Mouse (Mus musculus): ENCODE results near the gene Nudt6. TPM values are rescaled to one million over a fixed set of nuclear protein-coding genes. Genes with fewer than 3 reads are reported as not detected.
A peak's percentile ranks its signal among the peaks of the same experiment; 100 is the strongest.

The Nudt6 gene
- polyA plus RNA-seq (2015; fragmentation: Nextera tagmentation; extraction: Ambion mirVana) = 5.0 and 6.6 TPM in 2 replicates

DNA sequence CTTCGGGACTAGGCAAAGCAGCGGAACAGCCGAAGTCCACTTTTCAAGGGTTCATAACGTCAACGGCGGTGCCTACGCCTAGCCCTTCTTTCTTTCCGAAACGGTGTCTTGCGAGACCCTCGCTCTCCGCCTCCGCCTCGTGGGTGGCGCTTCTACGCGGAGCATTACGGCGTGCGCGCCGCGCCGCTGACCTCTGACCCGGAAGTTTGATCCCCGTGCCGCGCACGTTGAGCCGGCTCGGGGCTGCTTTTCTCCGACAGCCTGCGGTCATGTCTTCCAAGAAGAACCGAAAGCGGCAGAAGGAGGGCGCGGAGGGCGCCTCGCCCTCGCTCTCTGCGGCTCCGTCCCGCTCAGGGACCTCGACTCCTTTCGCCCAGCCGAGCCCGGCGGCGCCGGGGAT, at the start of gene Nudt6:
Nudt6 (minus strand) TSS at position 140 of the 400 bp plus-strand sequence.
- Histone ChIP-seq H3K36me3 (ENCODE audit: control insufficient read depth, insufficient read depth) (no peaks in the 10 kb centered on the region), H3K4me1 (replicated peaks; ENCODE audit: control insufficient read depth, insufficient read depth, low read length) (peaks cover 16% of the 10 kb centered on the region), H3K9me3 (ENCODE audit: control insufficient read depth, low read length) (no peaks in the 10 kb centered on the region), H3K27ac (ENCODE audit: low read length) (peak within 1 kb of the TSS; percentile 93), H3K4me3 (replicated peaks; ENCODE audit: low read length) (peak within 1 kb of the TSS; percentile 73), H3K9ac (replicated peaks; ENCODE audit: low read depth, low read length) (peak within 1 kb of the TSS; percentile 81), H3K4me2 (ENCODE audit: low read length) (peak within 1 kb of the TSS; percentile 87), H3K27me3 (replicated peaks; ENCODE audit: control insufficient read depth, insufficient read depth, low read length) (no peaks in the 10 kb centered on the region)
- WGBS = under 1% methylated on average over 50 of the region's 50 CpGs
- peak; percentile 87 for ATAC-seq

GRCm38 (mm10) chr3:37469353-37469752, 49.3 kb upstream of the Nudt6 start:
- no peaks in the 10 kb centered on the region for H3K36me3 ChIP-seq (ENCODE audit: control insufficient read depth, insufficient read depth)
- H3K4me2 ChIP-seq (ENCODE audit: low read length) = no peak overlapping the region
- no peak overlapping the region for H3K27ac ChIP-seq (ENCODE audit: low read length)
- H3K27me3 ChIP-seq (replicated peaks; ENCODE audit: control insufficient read depth, insufficient read depth, low read length) = no peaks in the 10 kb centered on the region
- H3K9ac ChIP-seq (replicated peaks; ENCODE audit: low read depth, low read length) = no peak overlapping the region
- no peaks in the 10 kb centered on the region for H3K9me3 ChIP-seq (ENCODE audit: control insufficient read depth, low read length)
- ATAC-seq = no peak
- H3K4me3 ChIP-seq (replicated peaks; ENCODE audit: low read length) = no peak overlapping the region
- no peaks in the 10 kb centered on the region for H3K4me1 ChIP-seq (replicated peaks; ENCODE audit: control insufficient read depth, insufficient read depth, low read length)
- WGBS = 90% methylated on average over 4 of the region's 4 CpGs

- Histone ChIP-seq H3K4me3 (replicated peaks; ENCODE audit: low read length) (no peak overlapping the region), H3K9ac (replicated peaks; ENCODE audit: low read depth, low read length) (no peak overlapping the region), H3K36me3 (ENCODE audit: control insufficient read depth, insufficient read depth) (no peaks in the 10 kb centered on the region), H3K4me1 (replicated peaks; ENCODE audit: control insufficient read depth, insufficient read depth, low read length) (no peaks in the 10 kb centered on the region), H3K9me3 (ENCODE audit: control insufficient read depth, low read length) (no peaks in the 10 kb centered on the region), H3K27me3 (replicated peaks; ENCODE audit: control insufficient read depth, insufficient read depth, low read length) (no peaks in the 10 kb centered on the region), H3K27ac (ENCODE audit: low read length) (no peak overlapping the region), H3K4me2 (ENCODE audit: low read length) (no peak overlapping the region)
- ATAC-seq = peak; percentile 72; the same call in 1 of the 2 replicates
- WGBS = 94% methylated on average over 2 of the region's 2 CpGs
These were observed 48.2 kb upstream of the Nudt6 start for GRCm38 (mm10) chr3:37468170-37468569.

- no peaks in the 10 kb centered on the region for H3K4me1 ChIP-seq (replicated peaks; ENCODE audit: control insufficient read depth, insufficient read depth, low read length)
- no peaks in the 10 kb centered on the region for H3K9me3 ChIP-seq (ENCODE audit: control insufficient read depth, low read length)
- H3K4me2 ChIP-seq (ENCODE audit: low read length) = no peak overlapping the region
- no peak overlapping the region for H3K9ac ChIP-seq (replicated peaks; ENCODE audit: low read depth, low read length)
- H3K36me3 ChIP-seq (ENCODE audit: control insufficient read depth, insufficient read depth) = no peaks in the 10 kb centered on the region
- no peak overlapping the region for H3K4me3 ChIP-seq (replicated peaks; ENCODE audit: low read length)
- WGBS = 91% methylated on average over 1 of the region's 1 CpGs
- no peaks in the 10 kb centered on the region for H3K27me3 ChIP-seq (replicated peaks; ENCODE audit: control insufficient read depth, insufficient read depth, low read length)
- H3K27ac ChIP-seq (ENCODE audit: low read length) = no peak overlapping the region
- ATAC-seq = no peak
These were observed 36.0 kb upstream of the Nudt6 start for GRCm38 (mm10) chr3:37455992-37456391.

DNA sequence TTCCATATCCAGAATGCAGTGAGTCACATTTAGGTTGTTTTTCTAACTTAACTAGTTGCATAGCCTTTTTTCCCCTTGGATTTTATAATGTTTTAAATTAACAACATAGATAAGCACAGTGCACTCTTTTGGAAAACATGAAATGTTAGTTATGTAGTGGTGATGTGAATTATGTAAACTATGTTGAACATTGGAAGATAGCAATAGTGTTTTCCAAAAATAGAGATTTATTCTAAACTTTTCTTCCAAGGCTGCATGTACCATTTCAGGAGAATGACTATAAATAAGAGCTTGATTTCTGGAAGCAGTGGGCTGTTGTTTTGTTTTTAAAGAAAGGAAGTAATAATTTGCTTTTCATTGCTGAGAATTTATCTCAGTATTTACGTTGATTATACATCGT, 23.4 kb upstream of the Nudt6 start:
- Histone ChIP-seq H3K4me1 (replicated peaks; ENCODE audit: control insufficient read depth, insufficient read depth, low read length) (no peaks in the 10 kb centered on the region), H3K9me3 (ENCODE audit: control insufficient read depth, low read length) (no peaks in the 10 kb centered on the region), H3K4me3 (replicated peaks; ENCODE audit: low read length) (no peak overlapping the region), H3K9ac (replicated peaks; ENCODE audit: low read depth, low read length) (no peak overlapping the region), H3K36me3 (ENCODE audit: control insufficient read depth, insufficient read depth) (0 out of 2 replicates have a peak, but pooled peaks cover 2% of the 10 kb centered on the region), H3K4me2 (ENCODE audit: low read length) (no peak overlapping the region), H3K27me3 (replicated peaks; ENCODE audit: control insufficient read depth, insufficient read depth, low read length) (no peaks in the 10 kb centered on the region), H3K27ac (ENCODE audit: low read length) (no peak overlapping the region)
- ATAC-seq = no peak
- WGBS = 89% methylated on average over 2 of the region's 2 CpGs

GRCm38 (mm10) chr3:37439770-37440169, 19.8 kb upstream of the Nudt6 start:
- no peak overlapping the region for H3K4me3 ChIP-seq (replicated peaks; ENCODE audit: low read length)
- H3K4me2 ChIP-seq (ENCODE audit: low read length) = no peak overlapping the region
- H3K27ac ChIP-seq (ENCODE audit: low read length) = no peak overlapping the region
- no peaks in the 10 kb centered on the region for H3K27me3 ChIP-seq (replicated peaks; ENCODE audit: control insufficient read depth, insufficient read depth, low read length)
- no peak overlapping the region for H3K9ac ChIP-seq (replicated peaks; ENCODE audit: low read depth, low read length)
- peaks cover 6% of the 10 kb centered on the region; the same call in 1 of the 2 replicates for H3K36me3 ChIP-seq (ENCODE audit: control insufficient read depth, insufficient read depth)
- no peaks in the 10 kb centered on the region for H3K4me1 ChIP-seq (replicated peaks; ENCODE audit: control insufficient read depth, insufficient read depth, low read length)
- no peak for ATAC-seq
- WGBS = 94% methylated on average over 1 of the region's 1 CpGs
- H3K9me3 ChIP-seq (ENCODE audit: control insufficient read depth, low read length) = no peaks in the 10 kb centered on the region

GRCm38 (mm10) chr3:37430359-37430758, 10.3 kb upstream of the Nudt6 start:
- H3K4me3 ChIP-seq (replicated peaks; ENCODE audit: low read length) = no peak overlapping the region
- peaks cover 20% of the 10 kb centered on the region for H3K36me3 ChIP-seq (ENCODE audit: control insufficient read depth, insufficient read depth)
- H3K9ac ChIP-seq (replicated peaks; ENCODE audit: low read depth, low read length) = no peak overlapping the region
- no peaks in the 10 kb centered on the region for H3K4me1 ChIP-seq (replicated peaks; ENCODE audit: control insufficient read depth, insufficient read depth, low read length)
- H3K27me3 ChIP-seq (replicated peaks; ENCODE audit: control insufficient read depth, insufficient read depth, low read length) = no peaks in the 10 kb centered on the region
- no peak overlapping the region for H3K4me2 ChIP-seq (ENCODE audit: low read length)
- H3K27ac ChIP-seq (ENCODE audit: low read length) = no peak overlapping the region
- no peak for ATAC-seq
- no peaks in the 10 kb centered on the region for H3K9me3 ChIP-seq (ENCODE audit: control insufficient read depth, low read length)

DNA sequence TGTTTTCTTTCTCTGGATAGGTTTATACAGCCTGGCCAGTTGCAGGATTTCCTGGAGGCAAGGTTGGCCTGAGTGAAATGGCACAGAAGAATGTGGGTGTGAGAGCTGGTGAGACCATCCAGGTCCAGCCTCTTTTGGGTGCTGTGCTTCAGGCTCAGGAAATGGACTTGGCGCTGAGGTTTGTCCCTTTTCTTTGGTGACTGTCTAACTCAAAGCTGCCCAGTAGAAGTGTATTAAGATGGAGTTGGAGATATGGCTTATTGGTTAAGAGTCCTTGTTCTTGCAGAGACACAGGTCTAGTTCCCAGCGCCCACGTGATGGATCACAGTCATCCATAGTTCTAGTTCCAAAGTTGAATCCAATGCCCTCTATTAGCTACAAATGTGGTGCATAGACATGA, 6.1 kb upstream of the Nudt6 start:
- ATAC-seq = no peak
- H3K27ac ChIP-seq (ENCODE audit: low read length) = no peak overlapping the region
- H3K4me3 ChIP-seq (replicated peaks; ENCODE audit: low read length) = no peak overlapping the region
- no peak overlapping the region for H3K4me2 ChIP-seq (ENCODE audit: low read length)
- H3K9me3 ChIP-seq (ENCODE audit: control insufficient read depth, low read length) = no peaks in the 10 kb centered on the region
- no peak overlapping the region for H3K9ac ChIP-seq (replicated peaks; ENCODE audit: low read depth, low read length)
- H3K27me3 ChIP-seq (replicated peaks; ENCODE audit: control insufficient read depth, insufficient read depth, low read length) = no peaks in the 10 kb centered on the region
- H3K4me1 ChIP-seq (replicated peaks; ENCODE audit: control insufficient read depth, insufficient read depth, low read length) = peaks cover 6% of the 10 kb centered on the region
- over 99% methylated on average over 3 of the region's 3 CpGs for WGBS
- peaks cover 9% of the 10 kb centered on the region for H3K36me3 ChIP-seq (ENCODE audit: control insufficient read depth, insufficient read depth)

- ATAC-seq = no peak
- Histone ChIP-seq H3K9ac (replicated peaks; ENCODE audit: low read depth, low read length) (peak overlapping the region; percentile 65), H3K4me3 (replicated peaks; ENCODE audit: low read length) (peak overlapping the region; percentile 73), H3K27ac (ENCODE audit: low read length) (no peak overlapping the region), H3K9me3 (ENCODE audit: control insufficient read depth, low read length) (no peaks in the 10 kb centered on the region), H3K4me1 (replicated peaks; ENCODE audit: control insufficient read depth, insufficient read depth, low read length) (peaks cover 16% of the 10 kb centered on the region), H3K36me3 (ENCODE audit: control insufficient read depth, insufficient read depth) (peaks cover 3% of the 10 kb centered on the region), H3K4me2 (ENCODE audit: low read length) (peak overlapping the region; percentile 78), H3K27me3 (replicated peaks; ENCODE audit: control insufficient read depth, insufficient read depth, low read length) (no peaks in the 10 kb centered on the region)
- WGBS = 12% methylated on average over 3 of the region's 3 CpGs
These were observed 1.2 kb upstream of the Nudt6 start for GRCm38 (mm10) chr3:37421179-37421578.

DNA sequence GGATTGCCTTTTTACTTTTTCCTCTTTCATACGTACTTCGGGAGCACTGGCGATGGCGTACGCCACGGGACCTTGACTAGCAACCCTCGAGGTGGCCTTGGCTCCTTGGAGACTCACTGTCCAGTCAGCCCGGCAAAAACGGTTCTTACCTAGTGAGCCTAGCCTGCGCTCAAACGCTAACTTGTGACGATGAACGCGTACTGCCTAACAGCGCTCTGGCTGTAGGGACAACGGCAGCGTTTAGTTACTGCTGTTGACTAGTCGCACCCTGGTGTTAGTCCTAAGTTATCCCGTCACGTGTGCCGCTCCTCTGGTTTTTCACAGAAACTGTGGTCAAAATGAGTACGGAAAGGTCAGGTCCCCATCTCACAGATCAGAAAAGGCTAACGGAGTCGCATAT, 630 bp upstream of the Nudt6 start:
- no peaks in the 10 kb centered on the region for H3K27me3 ChIP-seq (replicated peaks; ENCODE audit: control insufficient read depth, insufficient read depth, low read length)
- ATAC-seq = no peak
- no peaks in the 10 kb centered on the region for H3K9me3 ChIP-seq (ENCODE audit: control insufficient read depth, low read length)
- H3K4me3 ChIP-seq (replicated peaks; ENCODE audit: low read length) = peak overlapping the region; percentile 73
- under 1% methylated on average over 24 of the region's 24 CpGs for WGBS
- peak overlapping the region; percentile 78 for H3K4me2 ChIP-seq (ENCODE audit: low read length)
- peaks cover 16% of the 10 kb centered on the region for H3K4me1 ChIP-seq (replicated peaks; ENCODE audit: control insufficient read depth, insufficient read depth, low read length)
- peak overlapping the region; percentile 65 for H3K9ac ChIP-seq (replicated peaks; ENCODE audit: low read depth, low read length)
- peak overlapping the region; percentile 55; the same call in 1 of the 2 replicates for H3K27ac ChIP-seq (ENCODE audit: low read length)
- 0 out of 2 replicates have a peak, but pooled peaks cover 2% of the 10 kb centered on the region for H3K36me3 ChIP-seq (ENCODE audit: control insufficient read depth, insufficient read depth)

Measured in forebrain, embryonic 16.5 days (tissue).